Mouse (Mus musculus) embryonic facial prominence, embryonic 12.5 days (tissue): ENCODE data around the gene 1600014C10Rik. TPM values are rescaled to one million over a fixed set of nuclear protein-coding genes. Genes with fewer than 3 reads are reported as not detected.

Source experiments
- ATAC-seq: fragments of 200-750 bp; cut with Nextera tagmentation; 2 replicates; pipeline ENCODE4 v1.8.0; 2017; ENCODE audit not compliant: insufficient number of reproducible peaks, insufficient read depth, low FRiP score, low TSS enrichment
- H3K27ac ChIP-seq: fragments of 300-500 bp; sonication (generic); 2 replicates; pipeline ENCODE4 v1.5.1; 2016; ENCODE audit warnings: mild to moderate bottlenecking
- H3K27me3 ChIP-seq: fragments of 300-500 bp; sonication (generic); 2 replicates; pipeline ENCODE4 v1.6.1; 2016; ENCODE audit warnings: mild to moderate bottlenecking, moderate library complexity
- H3K36me3 ChIP-seq: fragments of 300-500 bp; sonication (generic); 2 replicates; pipeline ENCODE4 v1.6.1; 2016; ENCODE audit warnings: mild to moderate bottlenecking
- H3K4me1 ChIP-seq: fragments of 300-500 bp; sonication (generic); 2 replicates; pipeline ENCODE4 v1.6.1; 2016
- H3K4me2 ChIP-seq: fragments of 300-500 bp; sonication (generic); replicated peaks from 2 replicates; pipeline ENCODE4 v1.6.1; 2016; ENCODE audit warnings: mild to moderate bottlenecking, moderate library complexity
- H3K4me3 ChIP-seq: fragments of 300-500 bp; sonication (generic); 2 replicates; pipeline ENCODE4 v1.5.1; 2016; ENCODE audit warnings: mild to moderate bottlenecking
- H3K9ac ChIP-seq: fragments of 300-500 bp; sonication (generic); 2 replicates; pipeline ENCODE4 v1.6.1; 2016; ENCODE audit warnings: mild to moderate bottlenecking, moderate library complexity
- H3K9me3 ChIP-seq: fragments of 300-500 bp; sonication (generic); 2 replicates; pipeline ENCODE4 v1.6.1; 2016; ENCODE audit warnings: mild to moderate bottlenecking, moderate library complexity
- WGBS: fragments of 180-500 bp; shearing (Covaris S2); methylation state at CpG from one replicate; pipeline ENCODE4 v1.1.7; 2016; 5-methylcytosine and 5-hydroxymethylcytosine counted together
- polyA plus RNA-seq: library from polyadenylated mRNA; unstranded; fragments of >200 nt; fragmentation: Nextera tagmentation; extraction: Ambion mirVana; gene quantifications from 2 replicates; pipeline ENCODE4 v1.2.1, GENCODE M21; 2016

The 1600014C10Rik gene
- polyA plus RNA-seq, 1 experiment from 2014 or later, result 17.3 TPM

GRCm38 (mm10) chr7:38219526-38219925 is 36.5 kb downstream of the 1600014C10Rik start:
- 86% methylated on average over 4 of the region's 4 CpGs for WGBS

GRCm38 (mm10) chr7:38220866-38221265 is 37.8 kb downstream of the 1600014C10Rik start:
- Histone ChIP-seq H3K4me1 (no peaks in the 10 kb centered on the region), H3K4me2 (no peak overlapping the region)
- no peak for ATAC-seq

More at GRCm38 (mm10) chr7:38219526-38219925, 36.5 kb downstream of the 1600014C10Rik start:
- H3K9me3 ChIP-seq, result no peaks in the 10 kb centered on the region
- no peaks in the 10 kb centered on the region for H3K27me3 ChIP-seq
- no peak overlapping the region for H3K4me3 ChIP-seq
- H3K4me2 ChIP-seq, result no peak overlapping the region
- H3K9ac ChIP-seq, result no peak overlapping the region
- H3K4me1 ChIP-seq, result no peaks in the 10 kb centered on the region
- 0 out of 2 replicates have a peak, but pooled peaks cover 10% of the 10 kb centered on the region for H3K36me3 ChIP-seq
- no peak for ATAC-seq
- no peak overlapping the region for H3K27ac ChIP-seq

DNA sequence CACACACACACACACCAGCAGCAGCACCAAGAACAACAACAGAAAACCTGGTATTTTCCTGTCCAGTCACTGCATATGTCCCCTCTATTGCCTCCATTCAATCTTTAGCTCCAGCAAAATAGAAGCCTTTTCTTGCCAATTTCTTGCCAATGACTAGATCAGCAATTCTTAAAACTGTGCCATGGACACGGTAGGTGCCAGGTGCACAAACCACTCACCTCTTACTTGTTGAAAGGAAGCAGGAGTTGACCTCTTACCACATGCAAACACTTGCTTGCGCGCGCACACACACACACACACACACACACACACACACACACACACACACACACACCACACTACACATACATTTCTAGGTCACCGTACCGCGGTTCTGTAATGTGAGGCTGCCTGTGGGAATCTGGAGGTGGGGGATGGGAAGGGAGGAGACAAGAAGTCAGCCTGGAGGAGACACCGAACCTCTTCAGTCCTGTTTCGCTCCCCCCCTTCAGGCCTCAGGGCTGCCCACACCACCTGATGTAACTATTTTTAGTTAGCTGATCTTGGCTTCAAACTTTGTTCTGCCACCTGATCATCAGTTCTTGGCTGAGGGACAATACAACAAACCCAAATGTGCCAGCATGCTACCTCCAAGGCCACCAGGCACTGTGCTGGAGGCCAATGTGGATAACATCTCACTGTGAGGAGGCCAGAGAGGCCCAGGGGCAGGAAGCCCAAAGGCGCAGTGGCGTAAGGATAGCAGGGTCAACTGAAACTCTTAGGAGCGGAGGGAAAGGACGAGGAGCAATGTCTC is 41.8 kb downstream of the 1600014C10Rik start:
- 79% methylated on average over 13 of the region's 13 CpGs for WGBS
- ATAC-seq, result no peak

More at GRCm38 (mm10) chr7:38220866-38221265, 37.8 kb downstream of the 1600014C10Rik start:
- no peak overlapping the region for H3K4me3 ChIP-seq
- no peaks in the 10 kb centered on the region for H3K9me3 ChIP-seq
- 0 out of 2 replicates have a peak, but pooled peaks cover 10% of the 10 kb centered on the region for H3K36me3 ChIP-seq
- H3K9ac ChIP-seq, result no peak overlapping the region
- no peaks in the 10 kb centered on the region for H3K27me3 ChIP-seq
- WGBS, result 93% methylated on average over 7 of the region's 7 CpGs
- no peak overlapping the region for H3K27ac ChIP-seq

DNA sequence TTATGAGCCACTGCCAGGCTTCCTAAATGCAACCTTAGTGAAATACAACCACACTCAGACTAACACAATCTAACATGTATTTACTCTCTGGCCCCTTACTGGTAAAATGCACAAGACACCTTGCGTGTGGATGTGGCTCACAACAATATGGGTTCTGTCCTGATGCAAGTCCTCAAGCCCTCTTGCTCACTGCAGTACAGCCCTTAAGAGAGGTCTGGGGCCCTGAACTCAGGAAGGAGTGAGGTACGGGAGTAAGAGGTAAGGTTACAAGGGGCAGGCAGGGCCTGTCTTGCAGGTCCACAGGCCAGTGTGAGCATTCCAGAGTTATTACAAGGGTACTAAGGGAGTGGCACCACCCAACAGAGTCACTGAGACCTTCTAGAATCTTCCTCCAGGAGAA is 43.2 kb downstream of the 1600014C10Rik start:
- no peak overlapping the region for H3K9ac ChIP-seq
- ATAC-seq, result no peak
- peak overlapping the region; percentile 76; the same call in 1 of the 2 replicates for H3K4me2 ChIP-seq
- WGBS, result 64% methylated on average over 2 of the region's 2 CpGs
- no peak overlapping the region for H3K27ac ChIP-seq
- peaks cover 15% of the 10 kb centered on the region for H3K27me3 ChIP-seq
- H3K4me3 ChIP-seq, result no peak overlapping the region
- no peaks in the 10 kb centered on the region for H3K9me3 ChIP-seq
- 0 out of 2 replicates have a peak, but pooled peaks cover 6% of the 10 kb centered on the region for H3K36me3 ChIP-seq
- H3K4me1 ChIP-seq, result 0 out of 2 replicates have a peak, but pooled peaks cover 5% of the 10 kb centered on the region

More for the DNA sequence above, 41.8 kb downstream of the 1600014C10Rik start:
- Histone ChIP-seq H3K9ac (no peak overlapping the region), H3K4me3 (no peak overlapping the region), H3K27ac (no peak overlapping the region), H3K4me1 (0 out of 2 replicates have a peak, but pooled peaks cover 5% of the 10 kb centered on the region), H3K36me3 (0 out of 2 replicates have a peak, but pooled peaks cover 10% of the 10 kb centered on the region), H3K4me2 (no peak overlapping the region), H3K9me3 (no peaks in the 10 kb centered on the region), H3K27me3 (peaks cover 10% of the 10 kb centered on the region)

- Histone ChIP-seq H3K4me2 (peak overlapping the region; percentile 76), H3K4me1 (0 out of 2 replicates have a peak, but pooled peaks cover 5% of the 10 kb centered on the region), H3K36me3 (no peaks in the 10 kb centered on the region), H3K4me3 (peak overlapping the region; percentile 58), H3K27me3 (peaks cover 15% of the 10 kb centered on the region), H3K27ac (peak overlapping the region; percentile 57; the same call in 1 of the 2 replicates), H3K9me3 (no peaks in the 10 kb centered on the region), H3K9ac (peak overlapping the region; percentile 60)
- under 1% methylated on average over 25 of the region's 25 CpGs for WGBS
- ATAC-seq, result peak; percentile 64; the same call in 1 of the 2 replicates
Observed at GRCm38 (mm10) chr7:38227181-38227899, 44.3 kb downstream of the 1600014C10Rik start.

DNA sequence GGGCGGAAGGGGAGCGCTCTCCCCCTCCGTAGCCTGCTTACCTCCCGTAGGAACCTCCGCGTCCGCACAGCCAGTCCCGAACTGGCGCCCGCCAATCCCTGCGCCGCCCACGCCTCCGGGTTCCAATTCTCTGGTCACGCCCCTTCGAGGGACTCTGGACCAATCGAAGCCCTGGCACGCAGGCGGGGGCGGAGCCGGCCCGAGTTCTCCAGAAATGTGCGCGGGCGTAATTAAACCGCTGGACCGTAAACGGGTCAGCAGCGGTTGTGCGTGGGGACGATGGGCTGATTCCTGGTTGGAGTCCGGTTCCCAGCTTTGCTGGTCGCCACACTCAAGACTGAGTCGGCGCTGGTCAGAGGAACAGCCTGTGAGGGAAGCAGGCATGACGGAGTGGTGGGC is 44.9 kb downstream of the 1600014C10Rik start, which contains the start of gene Plekhf1:
TSS of gene Plekhf1 (minus strand) at position 117 of the 399 bp plus-strand sequence.
- H3K4me2 ChIP-seq, result peak within 1 kb of the TSS; percentile 76
- peak within 1 kb of the TSS; percentile 60 for H3K9ac ChIP-seq
- WGBS, result under 1% methylated on average over 36 of the region's 36 CpGs
- peak within 1 kb of the TSS; percentile 57; the same call in 1 of the 2 replicates for H3K27ac ChIP-seq
- H3K36me3 ChIP-seq, result no peaks in the 10 kb centered on the region
- ATAC-seq, result peak; percentile 88
- peaks cover 15% of the 10 kb centered on the region for H3K27me3 ChIP-seq
- peak within 1 kb of the TSS; percentile 58 for H3K4me3 ChIP-seq
- H3K4me1 ChIP-seq, result 0 out of 2 replicates have a peak, but pooled peaks cover 5% of the 10 kb centered on the region
- no peaks in the 10 kb centered on the region for H3K9me3 ChIP-seq

DNA sequence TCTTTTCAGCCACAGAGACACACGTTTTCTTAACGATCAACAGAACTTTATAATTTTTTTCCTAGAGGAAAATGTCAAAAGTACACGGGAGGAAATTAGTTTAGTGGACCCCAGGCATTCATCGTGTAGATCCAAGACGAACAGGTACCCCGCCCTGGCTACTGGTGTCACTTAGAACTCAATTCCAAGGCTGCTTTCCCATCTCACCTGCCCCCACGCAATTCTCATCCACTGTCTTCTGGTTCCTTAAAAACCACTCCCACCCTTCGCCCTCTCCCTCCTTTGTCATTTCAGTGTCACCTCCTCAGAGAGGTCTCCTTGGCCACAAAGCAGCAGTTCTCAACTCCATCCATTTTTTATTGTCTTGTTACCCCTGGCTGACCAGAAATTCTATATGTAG is 45.3 kb downstream of the 1600014C10Rik start:
- Histone ChIP-seq H3K27ac (no peak overlapping the region), H3K27me3 (peaks cover 15% of the 10 kb centered on the region), H3K9me3 (no peaks in the 10 kb centered on the region), H3K4me2 (peak overlapping the region; percentile 76), H3K9ac (peak overlapping the region; percentile 60), H3K4me1 (0 out of 2 replicates have a peak, but pooled peaks cover 5% of the 10 kb centered on the region), H3K4me3 (peak overlapping the region; percentile 58), H3K36me3 (no peaks in the 10 kb centered on the region)
- WGBS, result 19% methylated on average over 8 of the region's 8 CpGs
- ATAC-seq, result no peak

- H3K27me3 ChIP-seq, result peaks cover 15% of the 10 kb centered on the region
- no peak overlapping the region for H3K4me2 ChIP-seq
- WGBS, result 23% methylated on average over 8 of the region's 8 CpGs
- 0 out of 2 replicates have a peak, but pooled peaks cover 5% of the 10 kb centered on the region for H3K4me1 ChIP-seq
- ATAC-seq, result no peak
- no peaks in the 10 kb centered on the region for H3K9me3 ChIP-seq
- H3K27ac ChIP-seq, result no peak overlapping the region
- no peaks in the 10 kb centered on the region for H3K36me3 ChIP-seq
- H3K4me3 ChIP-seq, result no peak overlapping the region
- no peak overlapping the region for H3K9ac ChIP-seq
Observed at GRCm38 (mm10) chr7:38230285-38230684, 47.3 kb downstream of the 1600014C10Rik start.

DNA sequence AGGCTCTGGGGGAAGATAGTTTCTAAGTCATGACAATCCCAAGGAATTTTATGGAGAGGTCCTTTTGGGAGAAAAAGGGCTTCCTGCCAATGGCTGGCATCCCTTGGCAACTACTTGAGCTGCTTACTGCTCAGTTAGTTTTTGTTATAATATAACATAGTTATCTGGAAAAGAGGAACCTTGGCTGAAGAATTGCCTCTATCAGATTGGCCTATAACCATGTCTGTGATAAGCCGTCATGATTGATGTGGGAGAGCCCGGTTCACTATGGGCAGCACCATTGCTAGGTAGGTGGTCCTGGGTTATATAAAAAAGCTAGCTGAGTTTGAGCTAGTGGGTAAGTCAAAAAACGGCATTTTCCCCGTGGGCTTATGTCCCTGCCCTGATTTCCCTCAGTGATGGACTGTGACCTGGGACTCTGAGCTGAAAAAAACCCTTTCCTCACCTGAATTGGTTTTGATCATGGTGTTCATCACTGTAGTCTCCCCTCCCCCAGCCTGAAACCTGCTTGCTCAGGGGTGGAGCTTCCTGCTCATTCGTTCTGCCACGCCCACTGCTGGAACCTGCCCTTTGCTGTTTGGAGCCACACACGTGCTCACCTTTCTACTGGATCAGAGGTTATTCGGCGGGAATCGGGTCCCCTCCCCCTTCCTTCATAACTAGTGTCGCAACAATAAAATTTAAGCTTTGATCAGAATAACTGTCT is 53.5 kb downstream of the 1600014C10Rik start:
- H3K27ac ChIP-seq, result no peak overlapping the region
- H3K4me1 ChIP-seq, result no peaks in the 10 kb centered on the region
- ATAC-seq, result no peak
- H3K4me2 ChIP-seq, result no peak overlapping the region
- no peaks in the 10 kb centered on the region for H3K36me3 ChIP-seq
- 48% methylated on average over 11 of the region's 11 CpGs for WGBS
- no peak overlapping the region for H3K9ac ChIP-seq
- H3K9me3 ChIP-seq, result no peaks in the 10 kb centered on the region
- no peaks in the 10 kb centered on the region for H3K27me3 ChIP-seq
- H3K4me3 ChIP-seq, result no peak overlapping the region

GRCm38 (mm10) chr7:38237140-38237539 is 54.1 kb downstream of the 1600014C10Rik start:
- no peaks in the 10 kb centered on the region for H3K27me3 ChIP-seq
- no peaks in the 10 kb centered on the region for H3K36me3 ChIP-seq
- no peak overlapping the region for H3K9ac ChIP-seq
- no peak overlapping the region for H3K4me3 ChIP-seq
- no peak overlapping the region for H3K4me2 ChIP-seq
- no peaks in the 10 kb centered on the region for H3K4me1 ChIP-seq
- ATAC-seq, result no peak
- no peaks in the 10 kb centered on the region for H3K9me3 ChIP-seq
- no peak overlapping the region for H3K27ac ChIP-seq

GRCm38 (mm10) chr7:38242417-38242816 is 59.4 kb downstream of the 1600014C10Rik start:
- Histone ChIP-seq H3K27me3 (no peaks in the 10 kb centered on the region), H3K27ac (no peak overlapping the region), H3K4me2 (no peak overlapping the region), H3K4me3 (no peak overlapping the region), H3K4me1 (no peaks in the 10 kb centered on the region), H3K36me3 (no peaks in the 10 kb centered on the region), H3K9ac (no peak overlapping the region), H3K9me3 (no peaks in the 10 kb centered on the region)
- WGBS, result 86% methylated on average over 4 of the region's 4 CpGs
- no peak for ATAC-seq
